Mouse (Mus musculus) ovary, postnatal 14 days (tissue): ENCODE data around the gene Ngfr.

Experiments used
- DNase-seq: peaks from one replicate; pipeline ENCODE4 v3.0.0; 2022; ENCODE audit warnings: low spot score

Ngfr gene

DNA sequence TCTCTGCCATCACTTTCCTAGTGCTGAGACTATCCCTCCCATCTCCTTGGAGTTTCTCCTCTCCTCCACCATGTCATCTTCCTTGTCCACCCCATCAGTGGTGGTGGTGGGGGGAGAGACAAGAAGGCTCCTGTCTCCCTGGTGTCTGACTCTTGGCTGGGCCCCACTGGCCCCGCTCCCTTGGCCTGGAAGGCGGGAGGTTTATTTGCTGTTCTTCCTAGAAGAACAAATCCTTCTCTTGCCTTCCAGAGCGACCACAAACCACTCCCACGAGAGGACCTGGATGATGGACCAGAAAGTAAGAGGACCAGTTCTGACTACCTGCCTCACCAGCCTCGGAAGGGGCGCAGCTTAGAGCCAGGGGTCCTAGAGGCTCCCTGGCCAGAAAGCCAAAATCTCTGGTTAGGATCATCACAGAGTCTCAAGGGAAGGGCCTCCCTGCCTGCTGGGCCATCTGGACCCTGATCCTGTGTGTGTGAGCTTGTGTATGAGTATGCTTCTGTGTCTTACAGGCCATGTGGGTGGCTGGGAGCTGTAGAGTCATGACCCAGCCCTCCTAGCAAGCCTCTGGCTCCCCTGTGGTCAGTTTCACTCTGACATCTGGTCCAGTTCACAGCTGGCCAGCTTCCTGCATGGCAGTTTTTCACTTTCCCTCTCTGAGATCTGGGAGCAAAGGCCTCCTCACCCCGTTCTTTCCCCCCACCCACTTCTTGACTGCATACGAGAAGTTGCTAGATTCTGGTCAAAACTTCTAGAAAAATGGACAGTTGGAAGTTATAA, 19.4 kb downstream of the Ngfr start:
- DNase-seq, result no peak

DNA sequence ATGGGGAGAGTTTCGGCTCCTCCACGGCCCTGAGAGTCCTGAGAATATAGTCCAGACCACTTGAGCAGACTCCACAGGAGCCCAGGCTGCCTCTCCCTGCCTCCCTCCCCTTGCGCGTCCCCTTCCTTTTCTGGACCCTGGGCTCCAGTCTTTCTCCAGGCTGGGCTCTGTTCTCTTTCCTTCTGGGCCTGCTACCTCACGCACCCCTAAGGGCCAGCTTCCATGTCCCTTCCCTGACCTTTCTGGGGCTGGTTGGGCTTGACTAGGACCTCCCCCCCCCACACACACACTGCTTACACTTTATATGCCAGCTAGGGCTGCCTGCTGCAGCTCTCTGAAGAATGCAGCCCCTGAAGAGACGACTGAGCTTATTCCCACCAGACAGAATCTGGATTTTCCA, 20.2 kb downstream of the Ngfr start:
- no peak for DNase-seq

DNA sequence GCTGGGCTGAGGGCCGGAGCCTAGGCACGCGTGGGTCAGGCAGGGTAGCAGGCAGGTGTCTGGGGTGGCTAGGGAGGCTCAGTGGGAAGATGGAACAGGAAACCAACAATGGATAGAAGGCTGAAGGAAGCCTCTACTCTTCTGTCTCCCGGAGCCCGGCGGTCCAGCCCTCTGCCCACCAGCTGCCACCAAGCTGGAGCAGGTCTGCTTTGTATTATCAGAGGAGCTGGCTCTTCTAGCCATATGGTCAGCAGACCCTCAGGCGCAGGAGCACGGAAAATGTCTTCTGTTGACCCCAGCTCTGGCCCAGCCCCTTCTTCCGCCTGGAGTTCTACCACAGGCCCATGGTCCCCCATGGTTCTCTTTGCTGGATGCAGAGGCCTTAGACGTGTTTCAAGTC, 22.2 kb downstream of the Ngfr start:
- DNase-seq, result no peak

DNA sequence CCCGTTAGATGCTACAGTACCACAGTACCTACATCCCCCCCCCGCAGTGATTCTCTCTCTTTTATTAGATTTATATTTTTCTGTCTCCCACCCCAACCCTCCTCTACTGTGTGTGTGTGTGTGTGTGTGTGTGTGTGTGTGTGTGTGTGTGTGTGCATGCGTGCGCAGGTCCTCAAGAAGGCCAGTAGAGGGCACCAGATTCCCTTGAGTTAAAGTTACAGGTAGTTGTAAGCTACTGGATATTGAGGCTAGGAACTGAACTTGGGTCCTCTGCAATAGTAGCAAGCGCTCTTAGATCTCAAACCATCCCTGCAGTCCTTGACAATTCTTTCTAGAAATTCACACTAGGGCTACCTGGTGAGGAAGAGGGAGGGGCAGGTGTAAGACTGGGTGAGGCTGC, 23.7 kb downstream of the Ngfr start:
- DNase-seq, result no peak

DNA sequence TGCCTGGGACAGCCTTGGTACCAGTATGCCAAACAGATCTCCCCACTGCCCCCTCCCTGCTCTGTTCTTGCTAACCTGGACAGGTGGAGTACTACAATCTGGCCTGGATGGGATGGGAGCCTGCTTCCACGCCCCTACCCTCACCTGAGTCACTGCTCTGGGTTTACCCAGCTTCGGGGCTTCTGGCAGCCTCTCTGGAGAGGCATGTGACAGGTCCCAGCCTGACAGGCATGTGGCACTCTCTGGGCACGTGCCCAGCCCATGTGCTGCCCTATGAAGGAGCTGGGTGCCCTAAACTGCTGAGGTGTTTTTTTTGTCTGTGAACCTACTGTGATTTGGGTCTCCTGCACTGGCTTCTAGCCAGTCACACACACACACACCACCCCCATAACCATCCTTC, 26.8 kb downstream of the Ngfr start:
- DNase-seq, result no peak

DNA sequence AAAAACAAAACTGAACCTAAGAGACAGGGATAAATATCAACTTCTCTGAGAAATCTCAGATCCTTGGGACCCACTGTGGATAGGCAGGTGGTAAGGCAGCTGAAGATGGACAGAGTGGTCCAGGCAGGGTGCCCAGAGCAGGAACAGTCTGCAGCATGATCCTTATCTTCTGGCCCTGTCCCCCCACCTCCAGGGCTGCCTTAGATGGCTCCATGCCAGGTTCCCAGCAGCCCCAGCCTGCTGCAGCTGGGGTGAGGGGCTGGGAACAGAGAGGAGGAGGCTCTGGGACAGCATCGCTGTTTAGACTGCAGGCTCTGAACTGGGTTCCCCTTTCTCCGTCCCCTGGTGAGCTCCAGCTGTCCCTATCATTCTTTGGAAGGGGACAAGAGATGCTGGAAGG, 27.8 kb downstream of the Ngfr start:
- no peak for DNase-seq

DNA sequence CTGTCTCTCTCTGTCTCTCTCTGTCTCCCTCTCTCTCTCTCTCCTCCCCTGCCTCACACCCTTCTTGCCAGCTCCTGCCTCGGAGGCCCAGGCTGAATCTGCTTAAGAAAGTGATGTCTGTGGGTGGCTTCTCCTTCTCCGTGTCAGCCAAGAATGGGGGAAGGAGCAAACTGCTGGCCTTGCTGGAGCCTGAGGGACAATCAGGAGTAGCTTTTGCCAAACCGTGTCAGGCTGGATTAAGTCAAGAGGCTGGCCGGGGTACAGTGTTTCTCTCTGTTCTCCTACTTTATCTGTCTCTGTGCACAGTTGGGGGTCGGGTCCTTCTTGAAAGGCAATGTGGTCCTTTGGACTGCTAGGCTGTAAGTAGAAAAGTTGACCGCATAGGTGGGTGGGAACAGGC, 29.8 kb downstream of the Ngfr start:
- DNase-seq, result no peak

DNA sequence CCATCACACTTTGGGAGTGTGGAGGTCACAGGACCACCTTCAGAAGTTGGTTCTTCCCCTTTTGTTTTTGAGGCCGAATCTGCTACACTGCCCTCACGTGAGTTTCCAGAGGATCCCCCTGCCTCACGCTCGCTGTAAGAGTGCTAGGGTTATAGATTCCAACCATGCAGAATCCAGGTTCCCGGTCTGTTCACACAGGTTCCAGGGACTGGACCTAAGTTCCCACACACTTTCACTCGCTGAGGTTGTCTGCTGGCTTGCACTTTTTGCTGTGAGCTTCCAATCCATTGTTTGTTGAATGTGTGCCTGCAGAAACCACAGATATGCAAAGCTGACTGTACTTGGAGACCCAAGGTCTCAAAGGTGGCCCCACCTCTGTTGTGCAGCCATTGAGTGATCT, 30.5 kb downstream of the Ngfr start:
- DNase-seq, result no peak

DNA sequence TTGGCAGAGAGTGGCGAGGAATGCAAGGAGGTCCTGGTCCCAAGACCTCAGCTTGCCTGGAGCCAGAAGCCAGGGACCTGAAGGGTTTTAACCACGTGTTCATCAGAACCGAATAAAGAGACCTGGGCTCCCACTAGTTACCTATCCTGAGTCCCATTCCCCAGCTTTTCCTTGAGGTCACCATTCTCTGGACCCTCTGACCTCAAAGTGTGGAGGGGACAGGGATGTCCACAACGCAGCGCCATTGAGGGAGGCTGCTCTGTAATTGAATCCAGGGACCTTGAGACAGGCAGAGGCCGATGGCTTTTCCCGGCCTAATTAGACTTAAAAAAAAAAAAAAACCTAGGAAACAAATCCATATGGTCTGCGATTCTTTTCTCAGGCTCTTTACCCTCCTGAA, 32.3 kb downstream of the Ngfr start:
- no peak for DNase-seq

DNA sequence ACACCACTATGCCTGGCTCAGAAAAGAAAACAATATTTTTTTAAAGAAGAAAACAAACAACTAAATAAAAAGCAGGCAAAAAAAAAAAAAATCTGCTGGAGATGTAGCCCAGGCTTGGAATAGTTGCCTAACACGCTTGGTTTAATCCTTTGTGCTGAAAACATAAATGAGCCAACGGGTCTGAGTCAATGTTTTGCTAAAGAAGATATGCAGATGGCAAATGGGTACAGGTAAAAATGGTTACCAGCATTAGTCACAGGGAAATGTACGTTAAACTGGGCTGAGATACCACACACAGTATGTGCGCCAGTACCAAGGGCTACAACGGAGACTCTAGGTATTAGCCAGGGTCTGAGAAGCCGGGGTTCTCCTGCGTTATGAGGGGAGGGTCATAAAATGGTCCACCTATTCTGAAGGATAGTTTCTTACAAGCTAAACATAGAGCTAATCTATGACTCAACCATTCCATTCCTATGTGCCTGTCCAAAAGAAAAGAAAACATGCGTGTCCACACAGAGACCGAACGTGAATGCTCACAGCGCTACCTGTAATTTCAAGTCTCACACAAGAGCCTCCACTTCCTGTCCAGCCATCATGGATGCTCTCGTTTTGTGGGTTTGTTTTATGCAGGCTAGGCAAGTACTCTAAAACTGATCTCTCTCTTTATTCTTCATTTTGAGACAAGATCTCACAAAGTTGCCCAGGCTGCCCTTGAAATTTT, 37.1 kb downstream of the Ngfr start:
- no peak for DNase-seq

DNA sequence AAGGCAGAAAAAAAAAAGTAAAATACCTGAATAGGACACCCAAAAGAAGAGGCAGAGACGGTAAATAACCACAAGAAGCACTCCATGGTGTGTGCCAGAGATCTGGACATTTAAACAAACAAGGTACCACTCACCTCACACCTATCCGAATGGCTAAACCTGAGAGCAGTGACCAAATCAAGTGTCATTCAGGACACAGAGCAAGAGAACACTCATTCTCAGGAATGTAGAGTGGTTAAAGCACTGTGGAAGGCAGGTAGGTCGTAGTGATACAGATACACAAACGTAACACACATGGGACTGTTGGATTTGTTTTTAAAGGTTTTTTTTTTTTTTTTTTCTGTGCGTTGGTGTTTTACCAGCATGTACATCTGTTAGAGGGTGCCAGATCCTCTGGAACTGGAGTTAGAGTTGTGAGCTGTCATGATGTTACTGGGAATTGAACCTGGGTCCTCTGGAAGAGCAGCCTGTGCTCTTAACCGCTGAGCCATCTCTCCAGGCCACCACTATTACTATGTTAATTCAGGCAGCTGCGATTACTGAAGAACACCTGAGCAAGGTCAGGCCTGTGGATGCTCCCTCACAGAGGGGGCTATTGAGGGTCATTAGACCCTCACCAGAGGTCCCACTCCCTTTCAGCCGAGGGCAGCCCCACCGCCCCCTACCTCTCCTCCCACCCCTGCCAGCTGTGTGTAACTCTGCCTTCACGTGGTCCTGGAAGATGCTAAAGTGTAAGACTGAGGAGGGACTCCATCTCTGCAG, 41.3 kb downstream of the Ngfr start:
- DNase-seq, result no peak

DNA sequence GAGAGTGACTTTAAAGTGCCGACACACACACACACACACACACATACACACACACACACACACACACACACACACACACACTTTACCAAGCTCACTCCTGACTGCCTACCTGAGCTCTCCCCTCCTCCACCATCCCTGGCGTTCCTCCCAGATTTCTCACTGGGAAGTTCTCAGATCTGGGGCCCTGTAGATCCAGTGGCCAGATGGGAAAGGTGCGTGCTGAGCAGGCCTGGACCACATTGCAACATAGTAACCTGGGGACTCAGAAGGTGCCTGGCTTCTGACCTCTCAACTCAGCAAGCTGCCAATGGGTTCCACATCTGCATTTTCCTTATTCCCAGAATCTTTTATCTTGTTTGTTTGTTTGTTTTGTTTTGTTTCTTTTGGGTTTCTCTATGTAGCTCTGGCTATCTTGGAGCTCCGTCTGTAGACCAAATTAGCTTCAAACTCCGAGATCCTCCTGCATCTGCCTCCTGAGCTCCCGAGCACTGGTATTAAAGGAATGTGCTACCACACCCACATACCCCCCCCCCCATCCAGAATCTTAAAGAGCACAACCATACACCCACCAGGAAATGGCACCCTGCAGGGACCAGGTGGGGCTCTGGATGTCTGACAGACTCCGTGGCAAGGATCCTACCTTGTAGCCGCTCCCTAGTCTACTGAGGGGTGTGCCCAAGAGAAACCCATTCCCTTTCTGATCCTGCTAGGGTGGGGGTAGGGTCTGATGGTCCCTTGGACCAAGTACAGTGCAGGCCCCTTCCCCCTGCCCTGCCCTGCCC, 42.8 kb downstream of the Ngfr start:
- DNase-seq, result no peak

DNA sequence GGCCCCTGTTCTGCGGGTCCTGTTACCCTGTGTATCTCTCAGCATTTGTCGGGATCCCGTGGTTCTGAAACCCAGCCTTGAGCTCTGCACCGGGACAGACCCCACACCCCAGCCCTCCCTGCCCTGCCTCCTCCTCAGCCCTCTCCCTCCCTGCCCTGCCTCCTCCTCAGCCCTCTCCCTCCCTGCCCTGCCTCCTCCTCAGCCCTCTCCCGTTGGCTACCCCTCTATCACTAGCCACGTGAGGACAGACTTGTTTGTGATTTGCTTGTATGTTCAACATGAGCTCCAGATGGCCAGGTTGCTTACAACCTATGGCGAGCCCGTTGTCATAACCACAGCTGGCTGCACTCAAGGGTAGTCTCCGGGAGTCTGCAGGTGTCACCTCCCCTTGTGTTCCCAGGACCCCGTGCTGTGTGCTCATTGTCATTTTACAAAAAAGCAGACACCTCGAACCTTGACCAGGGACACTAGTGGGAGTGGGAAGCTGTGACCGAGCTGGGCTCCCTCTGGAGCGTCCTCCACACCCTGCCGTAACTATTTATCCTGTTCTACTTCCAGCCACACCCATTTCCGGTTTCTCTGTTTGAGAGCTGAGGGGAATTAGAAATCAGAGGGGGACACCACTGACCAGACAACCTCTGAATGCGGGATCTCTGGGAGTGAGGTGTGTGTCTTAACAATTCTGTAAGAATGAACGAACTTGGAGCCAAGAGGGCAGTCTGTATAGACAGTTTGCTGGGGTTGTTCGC, 46.7 kb downstream of the Ngfr start:
- no peak for DNase-seq

DNA sequence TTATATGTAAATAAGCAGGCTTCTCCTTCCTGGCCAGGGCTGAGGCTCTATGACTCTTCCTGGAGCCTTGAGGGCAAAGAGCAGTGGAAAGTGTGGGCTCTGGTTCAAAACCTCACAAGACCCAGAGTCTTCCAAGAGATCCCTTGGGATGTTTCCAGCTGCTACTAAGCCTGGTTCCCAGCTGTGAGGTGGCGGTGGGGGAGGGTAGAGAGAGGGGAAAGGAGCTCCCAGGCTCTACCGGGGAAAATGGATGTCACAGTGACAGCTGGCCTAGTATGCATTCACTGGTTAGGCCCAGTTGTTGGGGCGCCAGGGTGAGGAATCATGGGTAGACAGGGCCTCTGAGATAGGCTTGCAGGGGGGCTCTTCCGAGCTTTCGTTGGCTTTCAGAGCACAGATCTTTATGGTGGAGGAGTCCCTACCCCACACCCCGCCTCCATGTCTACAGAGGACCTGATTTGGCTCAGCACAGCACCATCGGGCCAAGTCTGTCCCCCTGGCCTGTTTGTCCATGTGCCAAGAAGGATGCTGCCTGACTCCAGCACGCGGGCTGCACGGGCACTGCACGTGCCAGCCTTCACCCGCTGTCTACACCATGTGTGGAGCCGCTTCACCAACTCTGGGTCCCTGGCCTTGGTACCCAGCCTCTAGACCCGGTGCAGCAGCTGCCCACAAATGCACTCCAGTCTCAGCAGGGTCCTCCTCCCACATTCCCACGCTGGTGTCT, 49.0 kb downstream of the Ngfr start:
- DNase-seq, result no peak

DNA sequence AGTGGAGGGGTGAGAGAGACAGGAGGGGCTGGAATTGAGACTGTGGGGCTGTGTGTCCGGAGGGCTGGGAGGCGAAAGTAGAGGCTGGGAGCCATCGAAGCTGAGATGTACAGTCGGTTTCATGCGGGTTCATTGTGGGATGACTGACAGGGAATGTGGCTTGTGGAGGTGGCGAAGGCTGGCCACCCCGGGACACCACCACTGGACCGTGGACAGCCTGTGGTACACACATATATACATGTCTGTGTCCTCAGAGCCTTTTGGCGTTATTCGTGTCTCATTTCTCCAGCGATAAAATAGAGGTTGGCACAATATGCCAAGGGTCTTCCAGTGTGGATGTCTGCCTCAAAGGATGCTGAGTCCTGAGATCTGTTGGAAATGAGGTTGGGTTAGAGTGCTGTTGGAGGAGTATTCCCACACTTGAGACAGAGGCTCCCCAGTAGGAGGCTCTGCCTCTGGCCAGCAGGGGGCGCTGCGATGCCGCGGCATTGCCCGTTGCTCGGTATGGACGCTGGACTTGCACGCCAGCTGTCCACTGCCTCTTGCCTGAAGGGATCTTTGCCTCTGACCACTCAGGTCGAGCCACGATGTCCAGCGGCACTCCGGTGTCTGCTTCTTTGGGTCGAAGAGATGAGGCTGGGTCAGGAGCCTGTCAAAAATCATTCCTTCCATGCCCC, 53.9 kb downstream of the Ngfr start:
- DNase-seq, result peak; percentile 98

DNA sequence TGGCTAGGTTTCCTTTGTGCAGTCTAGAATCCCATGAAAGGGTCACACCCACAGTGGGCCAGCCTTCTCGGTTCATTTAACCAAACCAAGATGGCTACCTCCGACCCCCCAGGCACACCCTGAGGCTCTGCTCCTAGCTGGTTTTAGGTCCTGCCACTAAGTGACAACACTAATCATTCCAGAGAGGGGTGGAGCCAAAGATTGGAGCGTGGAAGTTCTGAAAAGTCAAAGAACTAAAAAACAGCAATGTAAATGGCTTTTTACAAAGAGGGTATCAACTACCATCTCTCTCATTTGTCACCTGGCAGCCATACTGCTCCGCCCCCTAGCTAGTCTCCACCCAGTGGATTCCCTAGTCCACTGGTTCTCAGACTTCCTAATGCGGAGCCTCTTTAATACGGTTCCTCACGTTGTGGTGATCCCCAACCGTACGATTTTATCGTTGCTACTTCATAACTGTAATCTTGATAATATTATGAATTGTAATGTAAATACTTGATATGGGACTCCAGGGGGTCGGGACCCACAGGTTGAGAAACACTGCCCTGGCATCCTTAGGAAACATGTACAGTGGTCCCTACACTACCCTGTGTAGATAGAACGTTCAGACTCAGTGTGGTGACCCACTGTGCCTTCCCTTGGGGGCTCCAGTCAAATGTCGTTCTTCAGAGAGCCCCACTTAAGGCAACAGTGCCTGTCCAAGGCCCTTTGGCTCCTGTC, 55.0 kb downstream of the Ngfr start:
- no peak for DNase-seq

DNA sequence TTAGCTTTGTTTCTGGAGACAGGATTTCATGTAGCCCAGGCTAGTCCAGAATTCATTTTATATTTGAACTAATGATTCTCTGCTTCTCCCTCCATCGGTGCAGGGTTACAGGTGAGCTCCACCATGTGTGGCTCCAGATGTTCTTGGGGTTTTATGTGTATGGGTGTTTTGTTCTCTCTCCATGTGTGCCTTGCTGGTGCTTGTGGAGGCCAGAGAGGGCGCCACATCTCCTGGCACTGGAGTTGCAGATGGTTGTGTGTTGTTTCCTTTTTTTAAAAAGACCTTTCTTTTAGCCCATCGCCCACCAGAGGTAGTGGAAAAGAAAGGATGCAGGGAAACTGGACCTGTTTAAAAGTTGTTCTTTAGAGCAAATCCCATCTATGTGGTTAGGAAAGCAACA, 59.3 kb downstream of the Ngfr start:
- no peak for DNase-seq

DNA sequence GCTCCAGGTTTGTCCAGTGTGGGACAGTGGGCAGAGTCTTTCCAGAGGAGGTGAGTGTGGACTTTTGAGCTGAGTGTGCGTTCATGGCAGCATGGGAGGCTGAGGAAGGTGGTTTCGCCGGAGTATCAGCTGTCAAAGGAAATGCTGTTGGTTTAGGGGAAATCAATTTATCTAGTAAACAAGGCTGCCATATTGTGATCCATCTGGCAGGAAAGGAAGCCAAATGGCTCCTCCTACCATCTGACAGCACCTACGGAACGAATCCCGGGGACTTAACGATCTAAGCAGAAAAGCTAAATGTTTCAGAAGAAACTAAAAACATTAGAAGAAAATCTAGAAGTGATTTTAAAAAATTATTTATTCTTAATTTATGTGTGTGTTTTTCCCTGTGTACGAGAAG, 60.2 kb downstream of the Ngfr start:
- no peak for DNase-seq

DNA sequence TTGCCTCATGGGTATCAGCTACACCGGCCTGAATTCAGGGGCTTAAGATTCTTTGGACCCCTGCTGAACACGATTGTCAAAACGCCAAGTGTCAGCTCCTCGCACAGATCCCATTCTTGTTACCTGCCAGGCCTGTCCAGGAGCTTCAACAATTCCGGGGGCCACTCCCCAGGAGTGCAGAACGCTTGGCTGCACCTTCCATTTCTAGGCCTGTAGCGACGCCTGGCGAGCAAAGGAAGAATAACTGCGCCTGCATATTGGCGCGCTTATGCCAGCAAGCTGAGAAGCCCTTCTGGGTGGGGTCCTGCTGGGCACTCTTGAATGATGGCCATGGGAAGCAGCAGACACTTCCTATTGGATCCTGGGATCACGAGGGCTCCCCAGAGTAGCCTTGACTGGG, 66.0 kb downstream of the Ngfr start:
- peak; percentile 61 for DNase-seq
